Mouse (Mus musculus) heart, postnatal 0 days (tissue): ENCODE data around the gene Usp50. TPM values are rescaled to one million over a fixed set of nuclear protein-coding genes. Genes with fewer than 3 reads are reported as not detected.

Experiments used
- ATAC-seq: fragments of 200-750 bp; cut with Nextera tagmentation; 2 replicates; pipeline ENCODE4 v1.8.0; 2017; ENCODE audit warnings: low read depth, moderate number of reproducible peaks, moderate library complexity; ENCODE audit not compliant: insufficient read depth
- DNase-seq: peaks from one replicate; pipeline ENCODE4 v3.0.0-alpha.2; 2016; ENCODE audit warnings: low spot score
- H3K27ac ChIP-seq: fragments of 300-500 bp; sonication (generic); 2 replicates; pipeline ENCODE4 v1.5.1; 2014; ENCODE audit warnings: low read depth, mild to moderate bottlenecking
- H3K27me3 ChIP-seq: fragments of 300-500 bp; sonication (generic); 2 replicates; pipeline ENCODE4 v1.6.1; 2014; ENCODE audit warnings: low read length, mixed read lengths; ENCODE audit not compliant: control insufficient read depth, insufficient read depth
- H3K36me3 ChIP-seq: fragments of 300-500 bp; sonication (generic); replicated peaks from 2 replicates; pipeline ENCODE4 v1.6.1; 2014; ENCODE audit warnings: low read length, mixed read lengths; ENCODE audit not compliant: control insufficient read depth, insufficient read depth
- H3K4me1 ChIP-seq: fragments of 300-500 bp; sonication (generic); 2 replicates; pipeline ENCODE4 v1.6.1; 2014; ENCODE audit warnings: antibody characterized with exemption; ENCODE audit not compliant: control insufficient read depth, insufficient read depth
- H3K4me2 ChIP-seq: fragments of 300-500 bp; sonication (generic); 2 replicates; pipeline ENCODE4 v1.6.1; 2014; ENCODE audit warnings: low read depth, mild to moderate bottlenecking, low read length, moderate library complexity
- H3K4me3 ChIP-seq: fragments of 300-500 bp; sonication (generic); 2 replicates; pipeline ENCODE4 v1.5.1; 2014; ENCODE audit warnings: low read depth, low read length
- H3K9ac ChIP-seq: fragments of 300-500 bp; sonication (generic); replicated peaks from 2 replicates; pipeline ENCODE4 v1.6.1; 2014; ENCODE audit warnings: low read depth, low read length, mixed read lengths
- H3K9me3 ChIP-seq: fragments of 300-500 bp; sonication (generic); replicated peaks from 2 replicates; pipeline ENCODE4 v1.6.1; 2016; ENCODE audit warnings: low read length; ENCODE audit not compliant: control insufficient read depth
- CTCF ChIP-seq: IDR thresholded peaks from 2 replicates; pipeline ENCODE4 v1.5.1; 2016; ENCODE audit warnings: antibody characterized with exemption, control low read depth, low read depth
- EP300 ChIP-seq: IDR thresholded peaks from 2 replicates; pipeline ENCODE4 v1.6.1; 2016; ENCODE audit warnings: antibody characterized with exemption, low read depth
- whole genome bisulfite sequencing: fragments of 180-500 bp; shearing (Covaris S2); extraction: QIAGEN DNeasy Blood & Tissue Kit; methylation state at CpG from one replicate; pipeline ENCODE4 v1.1.7; 2014; 5-methylcytosine and 5-hydroxymethylcytosine counted together
- polyA plus RNA-seq: library from polyadenylated mRNA; unstranded; fragments of >200 nt; fragmentation: Nextera tagmentation; extraction: Ambion mirVana; gene quantifications from 2 replicates; pipeline ENCODE4 v1.2.1, GENCODE M21; 2015
- total RNA-seq: library from RNA; depleted of rRNA; stranded (reverse); fragments of >200 nt; gene quantifications from 2 replicates; pipeline ENCODE4 v1.2.3, GENCODE M21; 2014; ENCODE audit warnings: low replicate concordance

Gene Usp50
- total and polyA plus RNA-seq, 2 experiments from 2014 or later, result 0.15 to 2.2 TPM

- Histone ChIP-seq H3K27ac (no peak overlapping the region), H3K27me3 (no peaks in the 10 kb centered on the region), H3K4me3 (no peak overlapping the region), H3K36me3 (peaks cover 7% of the 10 kb centered on the region), H3K9me3 (no peaks in the 10 kb centered on the region), H3K4me1 (no peaks in the 10 kb centered on the region), H3K9ac (no peak overlapping the region), H3K4me2 (no peak overlapping the region)
- no peak for DNase-seq
- ATAC-seq, result no peak
- TF ChIP-seq EP300 (no peak), CTCF (peak; percentile 7; the same call in 1 of the 2 replicates)
- WGBS, result 96% methylated on average over 3 of the region's 3 CpGs
These were observed 15.7 kb downstream of the Usp50 start for GRCm38 (mm10) chr2:126767599-126767998.

DNA sequence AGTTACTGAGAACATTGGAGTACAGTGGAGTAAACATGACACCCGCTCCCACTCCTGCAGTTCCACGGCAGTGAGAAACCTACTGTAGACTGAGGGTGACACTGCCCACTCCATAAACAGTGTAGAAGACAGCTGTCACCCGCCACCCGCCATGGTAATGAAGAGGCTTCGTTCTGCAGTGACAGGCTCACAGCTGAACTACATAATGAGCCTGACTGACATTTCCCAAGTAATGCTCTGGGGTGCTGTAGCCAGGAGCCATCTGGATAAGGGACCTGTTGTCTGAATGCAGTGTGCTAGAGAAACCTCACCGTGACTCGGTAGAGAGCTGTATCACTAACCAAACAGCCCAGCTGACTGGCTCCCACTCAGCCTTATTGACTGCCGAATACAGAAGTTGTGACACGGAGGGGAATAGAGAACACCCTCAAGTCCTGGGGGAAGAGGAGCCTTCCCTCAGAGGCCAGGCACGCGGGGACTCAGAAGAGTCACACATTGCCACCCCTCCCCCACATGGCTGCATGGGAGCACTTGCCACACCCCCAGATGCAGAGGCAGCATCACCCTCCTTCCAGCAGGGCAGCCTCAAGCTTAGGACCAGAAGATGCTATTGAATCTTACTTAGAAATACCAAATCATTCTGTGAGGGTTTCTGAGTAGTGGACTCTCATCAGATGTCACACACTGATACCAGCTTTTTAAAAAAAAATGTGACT is 17.2 kb downstream of the Usp50 start:
- H3K9me3 ChIP-seq, result no peaks in the 10 kb centered on the region
- TF ChIP-seq CTCF (no peak), EP300 (no peak)
- 27% methylated on average over 11 of the region's 11 CpGs for WGBS

DNA sequence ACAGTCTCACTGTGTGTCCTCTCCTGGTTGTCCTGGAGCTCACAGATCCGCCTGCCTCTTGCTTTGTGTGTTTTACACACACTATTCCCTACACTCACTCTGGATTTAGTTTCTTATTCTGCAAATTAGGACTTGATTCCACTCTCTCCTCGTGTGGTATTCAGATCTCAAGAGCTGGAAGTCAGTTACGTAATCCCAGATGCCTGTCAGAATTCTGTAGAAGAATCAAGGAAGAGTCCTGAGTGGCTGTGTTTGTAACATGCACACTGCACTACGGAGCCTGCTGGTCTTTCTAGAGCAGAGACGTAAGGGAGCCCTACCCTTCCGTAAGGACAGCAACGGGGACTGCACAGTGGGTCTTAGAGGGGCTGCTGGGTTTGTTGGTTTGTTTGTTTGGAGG is 23.9 kb downstream of the Usp50 start:
- 90% methylated on average over 7 of the region's 7 CpGs for WGBS
- Histone ChIP-seq H3K4me3 (no peak overlapping the region), H3K4me1 (no peaks in the 10 kb centered on the region), H3K27ac (no peak overlapping the region), H3K9me3 (no peaks in the 10 kb centered on the region), H3K36me3 (peaks cover 88% of the 10 kb centered on the region), H3K4me2 (no peak overlapping the region), H3K9ac (no peak overlapping the region), H3K27me3 (no peaks in the 10 kb centered on the region)
- ATAC-seq (no peak), DNase-seq (no peak)
- no peak for TF ChIP-seq EP300
- no peak for TF ChIP-seq CTCF

More for the DNA sequence above, 17.2 kb downstream of the Usp50 start:
- H3K27ac ChIP-seq, result no peak overlapping the region
- no peaks in the 10 kb centered on the region for H3K27me3 ChIP-seq
- no peak overlapping the region for H3K4me3 ChIP-seq
- H3K9ac ChIP-seq, result no peak overlapping the region
- H3K4me1 ChIP-seq, result no peaks in the 10 kb centered on the region
- H3K4me2 ChIP-seq, result 0 out of 2 replicates have a peak overlapping the region, but pooled peaks have one; percentile 8
- H3K36me3 ChIP-seq, result peaks cover 23% of the 10 kb centered on the region
- ATAC-seq (no peak), DNase-seq (no peak)

DNA sequence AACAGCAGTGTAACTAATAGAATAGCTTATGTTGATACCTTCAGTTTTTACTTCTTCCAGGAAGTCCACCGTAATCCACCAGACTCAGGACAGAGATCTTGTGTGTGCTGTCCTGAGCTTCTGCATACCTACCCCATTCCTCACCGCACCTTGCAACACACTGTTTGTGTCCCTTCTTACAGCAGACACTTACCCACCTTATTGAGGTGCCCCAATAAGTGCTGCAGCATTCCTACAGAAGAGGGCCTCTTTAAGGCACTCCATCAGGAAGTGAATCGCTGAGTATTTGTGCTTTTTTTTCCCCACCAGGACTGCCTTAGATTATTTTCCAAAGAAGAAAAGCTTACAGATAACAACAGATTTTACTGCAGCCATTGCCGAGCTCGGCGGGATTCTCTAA is 27.6 kb downstream of the Usp50 start:
- H3K9ac ChIP-seq, result no peak overlapping the region
- peaks cover 96% of the 10 kb centered on the region for H3K36me3 ChIP-seq
- no peaks in the 10 kb centered on the region for H3K4me1 ChIP-seq
- H3K4me2 ChIP-seq, result no peak overlapping the region
- ATAC-seq, result no peak
- no peaks in the 10 kb centered on the region for H3K9me3 ChIP-seq
- no peak for TF ChIP-seq EP300
- no peak for TF ChIP-seq CTCF
- H3K4me3 ChIP-seq, result no peak overlapping the region
- no peaks in the 10 kb centered on the region for H3K27me3 ChIP-seq
- DNase-seq, result no peak
- WGBS, result 84% methylated on average over 6 of the region's 6 CpGs
- no peak overlapping the region for H3K27ac ChIP-seq

- H3K27ac ChIP-seq, result no peak overlapping the region
- TF ChIP-seq CTCF, result no peak
- TF ChIP-seq EP300, result no peak
- peaks cover 68% of the 10 kb centered on the region for H3K36me3 ChIP-seq
- no peak overlapping the region for H3K4me2 ChIP-seq
- 75% methylated on average over 5 of the region's 5 CpGs for WGBS
- ATAC-seq, result no peak
- H3K4me1 ChIP-seq, result no peaks in the 10 kb centered on the region
- no peak for DNase-seq
- H3K9me3 ChIP-seq, result no peaks in the 10 kb centered on the region
- no peaks in the 10 kb centered on the region for H3K27me3 ChIP-seq
- H3K4me3 ChIP-seq, result no peak overlapping the region
- no peak overlapping the region for H3K9ac ChIP-seq
These were observed 39.9 kb downstream of the Usp50 start for GRCm38 (mm10) chr2:126743389-126743788.

GRCm38 (mm10) chr2:126740314-126740713 is 43.0 kb downstream of the Usp50 start:
- ATAC-seq, result no peak
- Histone ChIP-seq H3K27me3 (no peaks in the 10 kb centered on the region), H3K36me3 (peaks cover 69% of the 10 kb centered on the region), H3K4me2 (no peak overlapping the region), H3K9me3 (no peaks in the 10 kb centered on the region), H3K4me3 (no peak overlapping the region), H3K9ac (no peak overlapping the region), H3K27ac (no peak overlapping the region), H3K4me1 (no peaks in the 10 kb centered on the region)
- no peak for DNase-seq
- no peak for TF ChIP-seq EP300
- no peak for TF ChIP-seq CTCF
- WGBS, result 48% methylated on average over 2 of the region's 2 CpGs
